Mouse (Mus musculus) MEL (cell line): ENCODE data around the gene C130026I21Rik.
"Not testable (repeated sequence)": the region's sequence is repeated elsewhere in the genome, so short reads cannot be mapped to it uniquely, and the experiment has no call there.

Experiments
- POLR2A ChIP-seq, 2 experiments: IDR thresholded peaks; 2 replicates each; pipeline ENCODE4 v1.6.1; 2011 to 2012; ENCODE audit warnings: low read length in 2 of 2, mild to moderate bottlenecking in 2 of 2, control low read depth in 1 of 2, improper control_type of control experiment in 1 of 2, low read depth in 1 of 2, moderate library complexity in 1 of 2; ENCODE audit not compliant: control insufficient read depth in 1 of 2, insufficient read depth in 1 of 2, poor library complexity in 1 of 2
- USF1 ChIP-seq: IDR thresholded peaks from 2 replicates; pipeline ENCODE4 v1.6.1; 2014; ENCODE audit warnings: low read depth, mild to moderate bottlenecking, inconsistent platforms, low read length, improper control_type of control experiment, moderate library complexity

DNA sequence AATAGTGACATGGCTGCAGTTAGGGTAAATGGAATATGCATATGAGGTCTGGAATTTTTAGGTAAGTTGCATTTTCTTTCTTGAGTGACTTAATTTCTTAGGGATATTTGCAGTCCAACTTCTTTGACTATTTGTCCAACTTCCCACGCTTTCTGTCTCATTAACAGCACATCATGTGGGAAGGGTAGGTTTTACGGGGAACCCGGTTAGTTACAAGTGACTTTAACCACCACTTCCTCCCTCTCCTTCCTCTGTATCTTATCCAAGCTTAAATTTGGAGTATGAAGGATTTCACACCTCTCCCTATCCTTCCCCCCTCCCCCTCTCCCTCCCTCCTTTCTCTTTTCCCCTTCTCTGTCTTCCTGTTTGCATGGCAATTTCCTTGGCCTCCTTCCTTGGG is 259.4 kb downstream of the C130026I21Rik start:
- TF ChIP-seq USF1; POLR2A (IDR thresholded peaks at IDR 0.05; ENCODE audit: control insufficient read depth in 1 of 2, insufficient read depth in 1 of 2, low read depth in 1 of 2, low read length in 2 of 2, poor library complexity in 1 of 2): not testable (repeated sequence)
